Mouse (Mus musculus): Measurements from ENCODE around the gene Tet3.

GRCm38 (mm10) chr6:83473240-83473639, 14.4 kb upstream of the Tet3 start:
- TF ChIP-seq CTCF (IDR thresholded peaks at IDR 0.05; ENCODE audit: extremely low read depth, insufficient read depth, low read length) (no peak), POLR2A (IDR thresholded peaks at IDR 0.05; ENCODE audit: extremely low read depth, insufficient read depth, low read length) (no peak)

All from cortical plate, adult 2 months (tissue).